Mouse (Mus musculus): ENCODE measurements around the gene Nkx2-5. TPM values are rescaled to one million over a fixed set of nuclear protein-coding genes. Genes with fewer than 3 reads are reported as not detected.

Nkx2-5 gene
- total RNA-seq, 2 experiments from 2014 or later = not detected

DNA sequence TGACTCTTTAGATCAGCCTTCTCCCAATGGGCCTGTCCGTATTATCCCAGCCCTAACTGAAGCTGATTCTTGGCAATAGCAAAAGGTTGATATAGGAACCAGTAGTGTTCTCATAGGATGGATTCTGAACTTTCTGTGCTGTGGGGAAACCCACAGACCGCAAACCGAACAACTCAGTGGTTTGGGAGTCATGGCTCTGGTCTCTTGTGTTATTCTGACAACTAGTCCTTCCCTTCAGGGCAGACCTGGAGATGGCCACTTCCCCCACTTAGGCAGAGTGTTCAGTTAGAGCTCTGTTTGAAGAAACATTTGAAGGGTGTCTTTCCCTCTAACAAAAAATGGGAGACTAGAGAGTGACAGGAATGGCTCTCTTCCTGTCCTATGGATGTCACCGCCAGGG is 7.5 kb upstream of the Nkx2-5 start:
- DNase-seq (ENCODE audit: low spot score in 2 of 2) = no peak
- intact Hi-C loops (cut with DNase I) = loop anchor here (2.0 kb wide), 1 partner anchor 13 kb away; no protein-coding TSS in a partner anchor

- DNase-seq (ENCODE audit: low spot score in 2 of 2) = no peak
- intact Hi-C loops (cut with DNase I) = no loop called here
These were observed 6.3 kb upstream of the Nkx2-5 start for GRCm38 (mm10) chr17:26851136-26851460.

DNA sequence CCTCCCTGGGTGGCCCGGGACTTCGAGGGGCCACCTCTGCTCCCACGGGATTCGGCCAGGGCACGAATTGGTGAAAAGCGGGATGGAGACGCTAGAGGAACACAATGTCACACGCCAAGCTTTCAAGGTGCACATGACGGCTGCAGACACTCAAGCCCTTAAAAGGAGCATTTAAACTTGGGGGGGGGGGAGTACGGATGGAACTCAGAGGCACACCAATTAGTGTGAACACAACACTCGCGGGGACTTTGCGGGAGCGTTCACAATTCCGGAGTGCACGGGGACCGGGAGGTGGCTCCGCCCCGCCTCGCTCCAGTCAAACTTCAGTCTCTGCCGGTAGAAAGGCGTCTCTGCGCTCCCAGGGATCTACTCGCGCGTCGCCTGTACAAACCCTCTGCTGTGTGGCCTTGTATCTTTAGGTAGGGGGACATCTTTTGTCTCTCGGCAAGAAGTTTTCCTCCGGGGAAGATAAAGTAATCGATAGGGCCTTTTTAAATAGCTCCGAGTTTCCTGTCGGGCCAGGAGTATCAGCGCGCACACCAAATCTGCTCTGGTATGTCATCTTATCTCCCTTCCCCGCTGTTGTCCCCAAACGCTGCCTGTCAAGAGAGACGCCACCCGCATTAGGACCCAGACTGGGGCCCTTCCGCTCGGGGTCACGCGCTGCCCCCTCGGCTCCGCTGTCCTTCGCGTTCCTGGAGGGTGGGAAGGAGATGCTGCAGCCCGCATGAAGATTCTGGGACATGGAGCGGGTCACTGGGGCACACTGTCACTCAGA is 5.7 kb upstream of the Nkx2-5 start:
- DNase-seq (ENCODE audit: low spot score in 2 of 2) = no peak
- intact Hi-C loops (cut with DNase I) = no loop called here

DNA sequence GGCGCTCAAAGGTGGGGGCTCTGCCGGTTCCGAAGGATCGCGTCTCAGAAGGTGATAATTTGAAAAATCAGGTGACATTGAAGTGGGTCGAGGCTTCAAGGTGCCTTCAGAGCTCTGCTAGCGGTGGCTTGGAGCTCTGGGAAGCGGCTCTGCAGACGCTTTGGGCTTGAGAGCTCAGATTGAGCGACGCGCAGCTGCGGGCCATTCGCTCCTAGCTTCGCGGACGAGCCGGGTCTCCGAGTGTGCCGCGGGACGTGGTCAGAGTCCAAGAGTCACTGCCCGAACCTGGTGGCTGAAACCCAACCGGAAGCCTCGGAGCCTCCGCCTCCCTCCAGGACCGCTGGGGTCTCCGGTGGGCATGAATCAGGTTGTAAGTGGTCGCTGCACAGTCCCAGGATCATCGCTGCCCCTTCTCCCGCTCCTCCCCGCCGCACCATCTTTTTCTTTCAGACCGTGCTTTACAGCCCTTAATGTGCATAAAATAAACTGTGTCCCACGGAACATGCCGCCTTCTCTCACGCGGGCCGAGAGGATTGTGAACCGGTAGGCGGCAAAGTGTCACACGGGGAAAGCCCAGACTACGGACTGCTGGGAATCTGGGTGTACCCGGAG is 5.0 kb upstream of the Nkx2-5 start:
- DNase-seq (ENCODE audit: low spot score in 2 of 2) = no peak
- intact Hi-C loops (cut with DNase I) = no loop called here

GRCm38 (mm10) chr17:26849106-26849745 is 4.4 kb upstream of the Nkx2-5 start:
- DNase-seq (ENCODE audit: low spot score in 2 of 2) = no peak
- intact Hi-C loops (cut with DNase I) = no loop called here

DNA sequence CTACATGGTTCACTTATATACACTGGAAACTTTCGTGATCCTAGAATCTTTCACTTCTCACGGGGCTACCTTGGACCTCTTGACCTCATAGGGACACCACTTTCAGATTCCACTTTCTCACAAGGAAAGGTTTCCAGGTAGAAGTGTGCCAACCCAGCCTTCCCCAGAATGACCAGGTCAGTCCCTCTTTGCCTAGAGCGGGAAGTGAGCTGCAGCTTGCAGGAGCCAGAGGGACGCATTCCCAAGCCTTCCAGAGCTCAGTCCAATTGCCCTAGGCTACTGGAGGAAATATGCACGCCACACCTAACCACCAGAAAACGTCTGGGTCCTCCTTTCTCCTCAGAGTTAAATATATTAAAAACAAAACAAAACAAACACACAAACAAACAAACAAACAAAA is 3.4 kb upstream of the Nkx2-5 start:
- no peak for DNase-seq (ENCODE audit: low spot score in 2 of 2)
- intact Hi-C loops (cut with DNase I) = no loop called here

GRCm38 (mm10) chr17:26847801-26848200 is 3.0 kb upstream of the Nkx2-5 start:
- intact Hi-C loops (cut with DNase I) = no loop called here
- no peak for DNase-seq (ENCODE audit: low spot score in 2 of 2)

GRCm38 (mm10) chr17:26846411-26846810 is 1.6 kb upstream of the Nkx2-5 start:
- intact Hi-C loops (cut with DNase I) = no loop called here
- DNase-seq (ENCODE audit: low spot score in 2 of 2) = no peak

DNA sequence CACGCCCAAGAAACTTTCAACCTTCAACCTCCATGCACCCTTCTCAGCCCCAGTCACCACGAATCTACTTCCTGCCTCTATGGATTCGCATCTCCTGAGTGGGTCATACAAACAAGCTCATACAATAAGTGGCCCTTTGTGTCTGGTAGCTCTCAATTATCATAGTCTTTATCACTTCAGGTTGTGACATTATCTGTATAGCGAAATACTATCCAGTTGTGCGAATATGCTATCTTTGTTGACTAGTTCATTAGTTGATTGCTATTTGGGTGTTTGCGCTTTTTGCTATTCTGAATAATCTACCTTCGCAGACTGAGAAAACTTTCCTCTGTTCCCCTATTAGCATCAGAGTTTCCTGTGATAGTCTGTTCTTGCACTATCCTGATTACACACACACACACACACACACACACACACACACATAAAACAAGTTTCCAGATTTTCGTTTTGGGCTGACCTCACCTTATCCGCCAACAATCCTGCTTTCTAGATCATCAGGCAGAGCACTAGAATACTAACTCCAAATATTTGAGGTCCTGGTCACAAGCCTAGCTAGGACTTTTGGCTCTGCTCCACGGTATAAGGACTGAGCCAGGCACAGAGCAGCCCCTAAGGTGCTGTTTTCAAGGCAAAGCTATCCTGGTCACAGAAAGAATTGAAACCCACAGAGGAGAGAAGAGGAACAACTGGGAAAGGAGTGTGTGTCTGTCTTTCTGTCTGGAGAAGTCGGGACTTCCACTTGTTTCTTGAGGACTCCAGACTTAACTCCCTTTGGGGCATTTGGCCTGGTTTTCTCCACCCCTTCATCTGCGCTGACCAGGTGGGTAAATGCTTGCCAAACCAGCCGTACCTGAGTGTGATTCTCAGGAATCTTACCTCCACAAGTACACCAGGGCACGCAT is 591 bp upstream of the Nkx2-5 start:
- intact Hi-C loops (cut with DNase I) = no loop called here
- no peak for DNase-seq (ENCODE audit: low spot score in 2 of 2)

DNA sequence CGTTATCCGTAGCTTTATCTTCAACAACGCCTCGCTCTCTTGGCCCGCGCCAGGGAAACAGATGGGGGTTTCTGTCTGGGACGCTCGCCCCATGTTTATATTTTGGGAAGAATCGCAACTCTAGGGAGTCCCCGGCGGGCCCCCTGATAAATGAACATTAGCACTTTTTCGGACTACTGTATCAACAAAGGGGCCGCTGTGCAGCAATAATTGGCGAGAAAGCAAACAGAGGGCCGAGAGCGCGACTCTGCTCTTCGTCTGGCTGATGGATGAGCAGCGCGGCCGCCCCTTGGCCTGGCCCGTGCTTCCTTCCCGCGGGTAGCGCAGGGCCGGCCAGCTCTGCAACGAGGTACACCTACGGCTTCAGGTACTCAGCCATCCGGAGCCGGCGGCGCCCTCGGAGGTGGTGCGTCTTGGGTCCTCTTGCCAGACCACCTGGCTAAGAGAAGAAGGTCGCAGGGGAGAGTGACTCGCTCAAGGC is 398 bp downstream of the Nkx2-5 start:
- intact Hi-C loops (cut with DNase I) = no loop called here
- DNase-seq (ENCODE audit: low spot score in 2 of 2) = no peak

DNA sequence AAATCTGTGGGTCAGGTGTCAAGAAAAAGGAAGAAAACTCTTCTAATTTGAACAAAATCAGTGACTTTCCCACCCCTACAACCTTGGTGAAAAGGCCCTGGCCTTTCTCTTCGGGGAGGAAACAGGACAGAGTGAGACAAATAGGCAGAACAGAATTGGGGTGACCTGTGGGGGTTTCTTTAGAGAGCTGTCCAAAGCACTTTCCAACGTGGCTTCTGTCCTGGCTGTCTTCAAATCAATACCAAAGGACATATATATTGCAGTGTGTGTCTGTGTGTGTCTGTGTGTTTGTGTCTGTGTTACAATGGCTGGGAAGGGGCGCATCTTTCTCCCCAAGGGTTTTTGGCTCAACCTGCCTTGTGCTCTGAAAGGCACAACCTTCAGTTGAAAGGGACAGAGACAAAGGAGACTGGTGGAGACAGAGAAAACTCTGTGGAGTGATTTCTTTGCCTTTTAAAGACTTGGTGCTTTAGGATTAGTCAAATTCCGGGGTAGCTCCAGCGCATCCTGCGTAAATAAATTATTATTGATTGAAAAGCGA is 1.0 kb downstream of the Nkx2-5 start:
- no peak for DNase-seq (ENCODE audit: low spot score in 2 of 2)
- intact Hi-C loops (cut with DNase I) = no loop called here

DNA sequence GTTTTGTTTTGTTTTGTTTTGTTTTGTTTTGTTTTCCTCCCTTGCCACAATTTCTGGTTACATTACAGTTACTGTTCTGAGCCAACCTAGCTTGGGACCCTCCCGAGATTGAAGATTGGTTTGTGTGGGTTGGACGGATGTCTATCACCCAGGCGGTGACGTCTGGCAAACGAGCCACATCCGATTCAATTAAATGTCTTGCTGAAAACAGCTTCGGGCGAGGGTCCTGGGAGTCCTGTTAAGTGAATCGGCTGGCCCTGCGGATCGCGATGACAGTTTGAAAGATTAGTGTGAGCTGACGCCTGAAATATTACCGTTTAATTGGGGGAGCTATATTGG is 1.6 kb downstream of the Nkx2-5 start:
- intact Hi-C loops (cut with DNase I) = no loop called here
- DNase-seq (ENCODE audit: low spot score in 2 of 2) = no peak

DNA sequence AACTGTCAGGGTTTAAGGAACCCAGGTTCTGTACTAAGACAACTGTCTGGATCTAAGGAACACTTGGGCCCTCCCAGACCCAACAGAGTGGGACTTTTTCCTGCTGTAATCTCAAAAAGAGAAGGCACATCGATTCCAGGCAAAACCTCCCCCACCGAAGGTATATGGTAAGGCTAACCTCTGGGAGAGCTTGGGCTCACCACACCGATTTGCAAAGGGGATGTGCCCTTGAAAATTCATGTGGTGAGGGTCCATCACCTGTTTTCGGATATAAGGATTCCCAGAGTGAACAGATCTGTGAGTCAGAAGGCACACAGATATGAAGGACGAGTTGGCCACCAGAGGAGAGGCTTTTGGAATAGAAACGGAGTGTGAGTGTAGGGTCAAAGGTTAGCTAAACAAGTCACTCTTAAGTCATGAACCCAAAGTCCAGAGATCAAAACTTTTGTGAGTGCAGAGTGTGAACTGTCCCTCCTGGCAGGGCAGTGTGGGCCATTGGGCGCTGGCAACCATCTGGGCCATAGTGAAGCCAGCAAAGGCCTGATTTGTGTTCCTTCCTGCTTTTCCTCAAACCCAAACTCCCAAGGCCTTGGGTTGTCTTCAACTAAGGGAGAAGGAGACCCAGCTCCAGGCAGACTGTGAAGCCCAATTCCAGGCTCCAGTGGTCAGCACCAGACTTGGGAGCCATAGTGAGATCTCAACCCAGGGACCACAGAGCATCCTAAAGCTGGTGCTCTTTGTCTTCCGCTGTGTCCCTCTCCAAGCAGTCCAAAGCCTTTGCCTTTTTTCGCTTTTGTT is 2.2 kb downstream of the Nkx2-5 start:
- intact Hi-C loops (cut with DNase I) = no loop called here
- DNase-seq (ENCODE audit: low spot score in 2 of 2) = no peak

DNA sequence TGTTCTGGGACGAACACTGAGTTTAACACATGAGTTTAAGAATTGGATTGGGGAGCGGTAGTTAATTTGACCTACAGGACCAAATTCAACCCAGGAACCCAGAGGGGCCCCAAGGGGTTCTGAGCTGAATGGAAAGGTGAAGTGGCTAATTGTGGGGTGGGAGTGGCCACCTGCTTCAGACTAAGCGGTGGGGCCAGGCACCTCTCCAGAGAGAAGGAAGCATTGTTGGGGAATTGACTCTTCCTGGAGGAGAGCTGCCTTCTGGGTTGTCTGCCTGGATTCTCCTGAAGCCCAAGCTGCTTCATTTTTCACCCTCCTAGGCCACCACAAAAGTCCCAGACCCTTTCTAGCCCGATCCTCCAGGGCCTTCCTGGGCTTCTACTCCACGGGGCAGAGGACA is 2.8 kb downstream of the Nkx2-5 start:
- intact Hi-C loops (cut with DNase I) = no loop called here

DNA sequence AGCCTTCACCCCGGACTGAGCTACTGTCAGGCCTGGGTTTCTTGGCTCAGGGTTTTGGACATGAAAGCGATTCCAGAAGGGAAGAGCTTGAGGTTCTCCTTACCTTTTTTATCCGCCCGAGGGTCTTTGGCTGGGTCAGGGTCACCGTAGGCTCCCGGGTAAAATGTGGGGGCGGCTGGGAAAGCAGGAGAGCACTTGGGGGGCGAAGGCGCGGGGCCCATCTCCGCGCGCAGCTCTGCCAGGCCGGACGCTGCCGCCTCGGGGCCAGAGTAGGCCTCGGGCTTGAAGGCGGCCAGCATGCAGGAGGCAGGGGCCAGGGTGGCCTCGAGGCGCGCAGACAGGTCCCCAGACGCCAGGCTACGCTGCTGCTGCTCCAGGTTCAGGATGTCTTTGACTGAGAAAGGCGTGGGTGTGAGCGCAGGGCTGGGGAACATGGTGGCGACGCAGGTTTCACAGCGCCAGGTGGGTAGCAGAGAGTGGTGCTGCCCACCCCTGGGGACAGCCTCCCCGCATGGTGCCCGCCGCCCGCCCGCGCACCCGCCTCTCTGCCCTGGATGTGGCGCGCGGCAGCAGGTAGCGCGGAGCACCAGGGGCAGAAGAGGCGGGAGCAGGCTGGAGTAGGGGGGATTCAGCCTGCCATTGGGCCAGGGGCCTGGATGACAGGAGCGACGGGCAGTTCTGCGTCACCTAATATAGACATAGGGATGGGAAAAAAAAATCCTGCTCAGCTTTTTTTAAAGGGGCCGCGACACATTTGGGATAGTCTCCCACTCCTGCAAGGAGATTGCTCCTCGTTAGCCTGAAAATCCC is 3.7 kb downstream of the Nkx2-5 start:
- intact Hi-C loops (cut with DNase I) = no loop called here
- no peak for DNase-seq (ENCODE audit: low spot score in 2 of 2)

More for the DNA sequence above, 2.8 kb downstream of the Nkx2-5 start:
- no peak for DNase-seq (ENCODE audit: low spot score in 2 of 2)

- intact Hi-C loops (cut with DNase I) = no loop called here
- no peak for DNase-seq (ENCODE audit: low spot score in 2 of 2)
These were observed 4.4 kb downstream of the Nkx2-5 start for GRCm38 (mm10) chr17:26840439-26840780.

- DNase-seq (ENCODE audit: low spot score in 2 of 2) = no peak
- intact Hi-C loops (cut with DNase I) = loop anchor here (2.0 kb wide), 1 partner anchor 13 kb away; no protein-coding TSS in a partner anchor
These were observed 4.9 kb downstream of the Nkx2-5 start for GRCm38 (mm10) chr17:26839718-26840438.
